Mouse (Mus musculus) stomach, postnatal 0 days (tissue): ENCODE data around the gene Golga4. TPM values are rescaled to one million over a fixed set of nuclear protein-coding genes. Genes with fewer than 3 reads are reported as not detected.

Experiments used
- ATAC-seq: fragments of 200-750 bp; cut with Nextera tagmentation; 2 replicates; pipeline ENCODE4 v1.8.0; 2017; ENCODE audit not compliant: low FRiP score, low TSS enrichment
- DNase-seq: peaks from one replicate; pipeline ENCODE4 v3.0.0-alpha.2; 2016; ENCODE audit warnings: low spot score
- H3K27ac ChIP-seq: fragments of 300-500 bp; sonication (generic); replicated peaks from 2 replicates; pipeline ENCODE4 v1.5.1; 2014; ENCODE audit warnings: mild to moderate bottlenecking, control low read depth
- H3K27me3 ChIP-seq: fragments of 300-500 bp; sonication (generic); 2 replicates; pipeline ENCODE4 v1.6.1; 2014; ENCODE audit warnings: low read length; ENCODE audit not compliant: control insufficient read depth, insufficient read depth
- H3K36me3 ChIP-seq: fragments of 300-500 bp; sonication (generic); 2 replicates; pipeline ENCODE4 v1.6.1; 2014; ENCODE audit warnings: low read length, mixed read lengths; ENCODE audit not compliant: control insufficient read depth, insufficient read depth
- H3K4me1 ChIP-seq: fragments of 300-500 bp; sonication (generic); replicated peaks from 2 replicates; pipeline ENCODE4 v1.6.1; 2014; ENCODE audit warnings: antibody characterized with exemption; ENCODE audit not compliant: control insufficient read depth, insufficient read depth
- H3K4me2 ChIP-seq: fragments of 300-500 bp; sonication (generic); replicated peaks from 2 replicates; pipeline ENCODE4 v1.6.1; 2014; ENCODE audit warnings: low read depth, mild to moderate bottlenecking, control low read depth, moderate library complexity
- H3K4me3 ChIP-seq: fragments of 300-500 bp; sonication (generic); 2 replicates; pipeline ENCODE4 v1.5.1; 2014; ENCODE audit warnings: low read depth, low read length, control low read depth
- H3K9ac ChIP-seq: fragments of 300-500 bp; sonication (generic); 2 replicates; pipeline ENCODE4 v1.6.1; 2014; ENCODE audit warnings: mild to moderate bottlenecking, low read length, control low read depth, mixed read lengths
- H3K9me3 ChIP-seq: fragments of 300-500 bp; sonication (generic); 2 replicates; pipeline ENCODE4 v1.6.1; 2016; ENCODE audit warnings: low read length; ENCODE audit not compliant: control insufficient read depth
- CTCF ChIP-seq: IDR thresholded peaks from 2 replicates; pipeline ENCODE4 v1.5.1; 2016; ENCODE audit warnings: antibody characterized with exemption, low read depth, mild to moderate bottlenecking, moderate library complexity
- EP300 ChIP-seq: optimal IDR thresholded peaks from 2 replicates; pipeline ENCODE3; 2016; ENCODE audit warnings: antibody characterized with exemption
- WGBS: fragments of 180-500 bp; shearing (Covaris S2); extraction: QIAGEN DNeasy Blood & Tissue Kit; methylation state at CpG from one replicate; pipeline ENCODE4 v1.1.7; 2014; 5-methylcytosine and 5-hydroxymethylcytosine counted together
- polyA plus RNA-seq: library from polyadenylated mRNA; unstranded; fragments of >200 nt; fragmentation: Nextera tagmentation; extraction: Ambion mirVana; gene quantifications from 2 replicates; pipeline ENCODE4 v1.2.1, GENCODE M21; 2015

The Golga4 gene
- polyA plus RNA-seq, 1 experiment from 2014 or later: 34.2 TPM

DNA sequence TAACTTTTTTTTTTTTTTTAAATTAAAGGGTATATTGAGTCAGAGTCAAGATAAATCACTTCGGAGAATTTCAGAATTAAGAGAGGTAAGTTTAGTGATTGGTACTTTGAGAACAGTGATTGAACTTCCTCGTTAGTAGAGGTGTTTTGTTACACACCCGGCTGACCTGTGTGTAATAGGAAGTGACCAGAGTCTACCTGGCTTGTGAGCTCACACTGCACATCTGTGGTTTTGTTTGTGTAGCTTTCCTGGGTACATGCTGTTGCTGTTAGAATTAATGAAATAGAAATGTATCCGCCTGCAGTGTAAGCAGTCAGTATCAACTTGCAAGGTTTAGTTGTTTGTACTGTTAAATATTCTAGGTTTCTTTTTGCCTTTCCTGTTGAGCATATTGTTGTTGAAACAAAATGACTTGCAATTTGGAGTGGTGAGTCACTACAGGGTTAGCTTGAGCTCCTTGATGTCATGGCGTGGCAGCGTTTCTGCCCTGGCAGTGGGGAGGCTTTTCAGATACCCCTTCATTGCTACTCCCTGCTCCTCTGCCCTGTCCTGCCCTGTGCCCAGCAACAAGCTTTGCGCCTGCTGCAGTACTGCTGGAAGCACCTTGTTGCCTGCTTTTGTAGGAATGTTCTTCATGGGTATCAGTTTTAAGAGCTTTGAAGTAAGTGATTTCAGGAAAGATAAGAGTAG lies 26.6 kb downstream of the Golga4 start:
- H3K9me3 ChIP-seq: no peaks in the 10 kb centered on the region
- peaks cover 24% of the 10 kb centered on the region for H3K36me3 ChIP-seq
- peak; percentile 84 for ATAC-seq
- no peak overlapping the region for H3K4me2 ChIP-seq
- no peak for DNase-seq
- no peaks in the 10 kb centered on the region for H3K4me1 ChIP-seq
- H3K27me3 ChIP-seq: no peaks in the 10 kb centered on the region
- H3K27ac ChIP-seq: 0 out of 2 replicates have a peak overlapping the region, but pooled peaks have one; percentile 35
- H3K4me3 ChIP-seq: no peak overlapping the region
- WGBS: 80% methylated on average over 7 of the region's 7 CpGs
- H3K9ac ChIP-seq: no peak overlapping the region
- TF ChIP-seq CTCF (no peak), EP300 (no peak)

DNA sequence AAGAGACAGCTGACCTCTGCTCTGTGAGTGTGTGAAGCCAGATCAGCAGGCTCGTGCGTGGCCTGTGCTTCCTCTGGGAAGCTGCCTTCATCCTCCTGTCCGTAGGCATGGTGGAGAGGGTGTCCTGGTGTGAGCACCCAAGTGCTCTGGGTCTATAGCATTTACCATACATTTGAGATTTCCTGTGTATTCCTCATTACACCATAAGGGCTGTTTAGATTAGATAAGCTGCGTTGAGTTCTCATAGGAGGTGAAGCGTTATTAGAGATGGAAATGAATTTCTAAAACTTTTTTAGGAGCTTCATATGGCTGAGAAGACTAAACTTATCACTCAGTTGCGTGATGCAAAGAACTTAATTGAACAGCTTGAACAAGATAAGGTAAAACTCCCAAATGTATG lies 30.9 kb downstream of the Golga4 start:
- Histone ChIP-seq H3K4me3 (no peak overlapping the region), H3K27ac (no peak overlapping the region), H3K9me3 (no peaks in the 10 kb centered on the region), H3K27me3 (no peaks in the 10 kb centered on the region), H3K4me1 (no peaks in the 10 kb centered on the region), H3K36me3 (peaks cover 24% of the 10 kb centered on the region), H3K9ac (no peak overlapping the region), H3K4me2 (no peak overlapping the region)
- ATAC-seq (no peak), DNase-seq (no peak)
- TF ChIP-seq EP300 (no peak), CTCF (no peak)
- 81% methylated on average over 6 of the region's 6 CpGs for WGBS

- Histone ChIP-seq H3K36me3 (peaks cover 24% of the 10 kb centered on the region), H3K4me2 (no peak overlapping the region), H3K27me3 (no peaks in the 10 kb centered on the region), H3K9me3 (no peaks in the 10 kb centered on the region), H3K27ac (no peak overlapping the region), H3K4me3 (no peak overlapping the region), H3K9ac (no peak overlapping the region), H3K4me1 (no peaks in the 10 kb centered on the region)
- ATAC-seq (no peak), DNase-seq (no peak)
- WGBS: 66% methylated on average over 9 of the region's 9 CpGs
- TF ChIP-seq CTCF: no peak
- no peak for TF ChIP-seq EP300
Measured at GRCm38 (mm10) chr9:118537463-118538339, 31.6 kb downstream of the Golga4 start.

DNA sequence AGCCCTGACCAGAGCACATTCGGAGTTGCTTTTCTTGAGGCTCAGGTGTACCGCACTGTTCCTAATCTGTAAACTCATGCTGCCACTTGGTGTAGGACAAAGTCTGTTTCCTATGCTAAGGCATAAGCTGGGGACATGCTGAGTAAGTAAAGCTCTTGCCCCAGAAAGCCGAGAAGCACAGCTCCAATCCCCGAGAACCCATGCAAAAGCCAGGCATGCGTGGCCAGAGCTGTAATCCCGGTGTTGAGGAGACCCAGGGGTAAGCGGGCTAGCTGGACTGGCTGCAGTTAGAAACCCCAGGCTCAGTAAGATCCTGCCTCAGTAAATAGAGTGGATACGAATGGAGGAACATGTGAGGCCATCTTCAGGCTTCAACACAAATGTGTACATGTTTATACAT lies 35.8 kb downstream of the Golga4 start:
- Histone ChIP-seq H3K36me3 (peaks cover 12% of the 10 kb centered on the region; the same call in 1 of the 2 replicates), H3K4me3 (no peak overlapping the region), H3K27me3 (no peaks in the 10 kb centered on the region), H3K9ac (no peak overlapping the region), H3K4me1 (no peaks in the 10 kb centered on the region), H3K4me2 (no peak overlapping the region), H3K27ac (no peak overlapping the region), H3K9me3 (no peaks in the 10 kb centered on the region)
- WGBS: 88% methylated on average over 8 of the region's 8 CpGs
- TF ChIP-seq EP300: no peak
- TF ChIP-seq CTCF: no peak
- DNase-seq (no peak), ATAC-seq (no peak)

DNA sequence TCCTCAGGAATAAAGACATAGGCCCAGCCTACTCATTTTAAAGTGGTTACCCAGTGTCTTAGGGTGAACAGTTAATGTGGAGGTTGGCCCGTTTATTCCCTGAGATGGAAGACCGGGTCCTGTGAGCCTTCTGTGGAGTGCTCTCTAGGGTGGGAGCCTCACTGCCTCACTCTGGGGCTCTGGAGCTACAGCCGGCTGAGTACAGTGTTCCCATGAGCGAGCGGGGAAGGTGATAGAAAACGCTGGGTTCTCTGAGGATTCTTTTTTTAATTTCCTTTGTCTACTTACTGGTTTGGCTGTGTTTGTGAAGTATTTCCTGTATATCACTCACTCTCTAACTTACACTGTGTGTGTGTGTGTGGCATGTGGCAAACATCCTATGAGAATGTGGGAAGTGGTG lies 39.1 kb downstream of the Golga4 start:
- H3K4me1 ChIP-seq: no peaks in the 10 kb centered on the region
- no peak overlapping the region for H3K9ac ChIP-seq
- 78% methylated on average over 6 of the region's 6 CpGs for WGBS
- H3K27me3 ChIP-seq: no peaks in the 10 kb centered on the region
- ATAC-seq (no peak), DNase-seq (no peak)
- H3K36me3 ChIP-seq: peaks cover 21% of the 10 kb centered on the region
- no peak for TF ChIP-seq EP300
- no peak for TF ChIP-seq CTCF
- no peak overlapping the region for H3K4me3 ChIP-seq
- no peaks in the 10 kb centered on the region for H3K9me3 ChIP-seq
- no peak overlapping the region for H3K4me2 ChIP-seq
- H3K27ac ChIP-seq: no peak overlapping the region

DNA sequence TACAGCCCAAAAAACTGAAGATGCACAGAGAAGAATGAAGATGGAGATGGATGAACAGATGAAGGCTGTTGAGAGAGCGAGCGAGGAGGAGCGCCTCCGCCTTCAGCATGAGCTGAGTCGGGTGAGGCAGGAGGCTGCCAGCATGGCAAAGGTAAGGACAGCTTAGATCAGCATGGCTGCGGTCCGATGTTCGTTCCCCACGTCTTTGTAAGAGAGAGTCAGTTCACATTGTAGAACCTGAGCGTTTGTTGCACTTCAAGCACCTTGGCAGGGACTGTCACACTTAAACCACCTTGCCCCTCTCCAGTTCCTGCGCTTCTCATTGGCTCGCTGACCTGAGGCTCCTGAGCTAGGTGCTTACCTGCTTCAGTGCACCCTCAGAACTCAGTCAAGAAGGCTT lies 42.6 kb downstream of the Golga4 start:
- peaks cover 34% of the 10 kb centered on the region for H3K36me3 ChIP-seq
- TF ChIP-seq EP300 (no peak), CTCF (no peak)
- no peak overlapping the region for H3K9ac ChIP-seq
- H3K27me3 ChIP-seq: no peaks in the 10 kb centered on the region
- no peak overlapping the region for H3K4me3 ChIP-seq
- ATAC-seq: no peak
- WGBS: 97% methylated on average over 12 of the region's 12 CpGs
- H3K9me3 ChIP-seq: no peaks in the 10 kb centered on the region
- no peaks in the 10 kb centered on the region for H3K4me1 ChIP-seq
- no peak overlapping the region for H3K4me2 ChIP-seq
- no peak overlapping the region for H3K27ac ChIP-seq
- no peak for DNase-seq
